Mouse (Mus musculus) lung, embryonic 14.5 days (tissue): ENCODE data around the gene Fmnl2. TPM values are rescaled to one million over a fixed set of nuclear protein-coding genes. Genes with fewer than 3 reads are reported as not detected.

Source experiments
- ATAC-seq: fragments of 200-750 bp; cut with Nextera tagmentation; 2 replicates; pipeline ENCODE4 v1.8.0; 2017; ENCODE audit warnings: mild to moderate bottlenecking, moderate TSS enrichment, moderate library complexity; ENCODE audit not compliant: insufficient read depth
- DNase-seq: peaks from one replicate; pipeline ENCODE4 v3.0.0-alpha.2; 2015
- H3K27ac ChIP-seq: fragments of 300-500 bp; sonication (generic); 2 replicates; pipeline ENCODE4 v1.5.1; 2014; ENCODE audit warnings: low read depth, mild to moderate bottlenecking, moderate library complexity
- H3K27me3 ChIP-seq: fragments of 300-500 bp; sonication (generic); 2 replicates; pipeline ENCODE4 v1.6.1; 2014; ENCODE audit warnings: low read length, control low read depth; ENCODE audit not compliant: insufficient read depth
- H3K36me3 ChIP-seq: fragments of 300-500 bp; sonication (generic); 2 replicates; pipeline ENCODE4 v1.6.1; 2014; ENCODE audit warnings: control low read depth; ENCODE audit not compliant: insufficient read depth
- H3K4me1 ChIP-seq: fragments of 300-500 bp; sonication (generic); 2 replicates; pipeline ENCODE4 v1.6.1; 2014; ENCODE audit warnings: antibody characterized with exemption, control low read depth; ENCODE audit not compliant: insufficient read depth
- H3K4me2 ChIP-seq: fragments of 300-500 bp; sonication (generic); 2 replicates; pipeline ENCODE4 v1.6.1; 2014; ENCODE audit warnings: mild to moderate bottlenecking
- H3K4me3 ChIP-seq: fragments of 300-500 bp; sonication (generic); 2 replicates; pipeline ENCODE4 v1.5.1; 2014; ENCODE audit warnings: low read depth, low read length
- H3K9ac ChIP-seq: fragments of 300-500 bp; sonication (generic); 2 replicates; pipeline ENCODE4 v1.6.1; 2014
- H3K9me3 ChIP-seq: fragments of 300-500 bp; sonication (generic); 2 replicates; pipeline ENCODE4 v1.6.1; 2016; ENCODE audit warnings: low read depth, low read length, control low read depth
- CTCF ChIP-seq: IDR thresholded peaks from 2 replicates; pipeline ENCODE4 v1.5.1; 2016; ENCODE audit warnings: antibody characterized with exemption, low read depth
- WGBS: fragments of 180-500 bp; shearing (Covaris S2); extraction: QIAGEN DNeasy Blood & Tissue Kit; methylation state at CpG from one replicate; pipeline ENCODE4 v1.1.7; 2014; 5-methylcytosine and 5-hydroxymethylcytosine counted together
- polyA plus RNA-seq: library from polyadenylated mRNA; unstranded; fragments of >200 nt; fragmentation: Nextera tagmentation; extraction: Ambion mirVana; gene quantifications from 2 replicates; pipeline ENCODE4 v1.2.1, GENCODE M21; 2014

The Fmnl2 gene
- polyA plus RNA-seq, 1 experiment from 2014 or later, result 5.0 TPM

- no peaks in the 10 kb centered on the region for H3K27me3 ChIP-seq
- H3K4me3 ChIP-seq, result no peak overlapping the region
- WGBS, result 80% methylated on average over 1 of the region's 1 CpGs
- H3K4me2 ChIP-seq, result no peak overlapping the region
- ATAC-seq, result peak; percentile 30; the same call in 1 of the 2 replicates
- TF ChIP-seq CTCF, result no peak
- H3K36me3 ChIP-seq, result no peaks in the 10 kb centered on the region
- H3K27ac ChIP-seq, result no peak overlapping the region
- H3K9me3 ChIP-seq, result no peaks in the 10 kb centered on the region
- DNase-seq, result no peak
- H3K4me1 ChIP-seq, result peaks cover 12% of the 10 kb centered on the region
- H3K9ac ChIP-seq, result no peak overlapping the region
These were observed 171.2 kb downstream of the Fmnl2 start for GRCm38 (mm10) chr2:53028868-53029267.

DNA sequence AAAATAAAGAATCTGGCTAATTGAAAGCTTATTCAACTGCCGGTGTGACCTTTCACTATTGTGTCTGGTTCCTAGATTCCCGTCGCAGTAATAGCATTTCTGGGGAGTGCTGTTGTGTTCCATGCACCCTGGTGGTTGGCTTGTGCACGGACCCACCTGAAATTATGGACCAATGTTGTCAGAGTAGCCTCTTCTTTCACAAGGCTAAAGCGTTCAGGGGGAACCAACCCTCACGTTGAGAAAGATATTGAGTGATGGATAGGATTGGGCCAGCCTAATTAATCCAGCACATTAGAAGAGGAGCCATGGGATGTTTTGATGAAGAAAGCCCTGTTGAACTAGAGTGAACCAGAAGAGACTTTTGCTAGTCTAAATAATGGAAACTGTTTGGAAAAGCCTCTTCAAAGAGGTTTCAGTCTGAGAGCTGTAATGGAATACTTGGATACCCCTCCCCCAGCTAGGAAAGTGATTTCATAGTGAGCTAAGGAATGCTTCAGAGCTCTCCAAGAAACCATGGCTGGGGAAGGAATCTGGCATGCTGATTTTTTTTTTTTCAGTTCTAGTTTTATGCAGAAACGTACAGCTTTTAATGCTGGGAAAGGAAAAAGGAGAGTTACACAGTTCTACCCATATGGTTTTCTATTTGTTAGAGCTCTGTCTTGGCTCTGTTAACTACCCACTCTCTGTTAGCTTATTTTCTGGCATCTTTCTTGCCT, 172.2 kb downstream of the Fmnl2 start:
- no peak overlapping the region for H3K9ac ChIP-seq
- H3K27me3 ChIP-seq, result no peaks in the 10 kb centered on the region
- H3K4me1 ChIP-seq, result peaks cover 12% of the 10 kb centered on the region
- 38% methylated on average over 7 of the region's 7 CpGs for WGBS
- peak; percentile 93 for DNase-seq
- H3K27ac ChIP-seq, result peak overlapping the region; percentile 95
- H3K9me3 ChIP-seq, result no peaks in the 10 kb centered on the region
- no peak overlapping the region for H3K4me3 ChIP-seq
- H3K36me3 ChIP-seq, result no peaks in the 10 kb centered on the region
- ATAC-seq, result peak; percentile 87
- H3K4me2 ChIP-seq, result peak overlapping the region; percentile 31; the same call in 1 of the 2 replicates
- TF ChIP-seq CTCF, result peak; percentile 36; the same call in 1 of the 2 replicates

GRCm38 (mm10) chr2:53030432-53030826, 172.8 kb downstream of the Fmnl2 start:
- H3K9me3 ChIP-seq, result no peaks in the 10 kb centered on the region
- H3K9ac ChIP-seq, result peak overlapping the region; percentile 16; the same call in 1 of the 2 replicates
- no peak for DNase-seq
- no peaks in the 10 kb centered on the region for H3K36me3 ChIP-seq
- H3K27me3 ChIP-seq, result no peaks in the 10 kb centered on the region
- WGBS, result 42% methylated on average over 5 of the region's 5 CpGs
- peak overlapping the region; percentile 31; the same call in 1 of the 2 replicates for H3K4me2 ChIP-seq
- H3K4me3 ChIP-seq, result no peak overlapping the region
- peaks cover 12% of the 10 kb centered on the region for H3K4me1 ChIP-seq
- no peak for ATAC-seq
- no peak for TF ChIP-seq CTCF
- peak overlapping the region; percentile 95 for H3K27ac ChIP-seq

GRCm38 (mm10) chr2:53038253-53038652, 180.6 kb downstream of the Fmnl2 start:
- no peaks in the 10 kb centered on the region for H3K36me3 ChIP-seq
- no peaks in the 10 kb centered on the region for H3K4me1 ChIP-seq
- ATAC-seq (no peak), DNase-seq (no peak)
- H3K27ac ChIP-seq, result no peak overlapping the region
- WGBS, result 51% methylated on average over 2 of the region's 2 CpGs
- no peak for TF ChIP-seq CTCF
- no peak overlapping the region for H3K4me3 ChIP-seq
- no peaks in the 10 kb centered on the region for H3K27me3 ChIP-seq
- no peak overlapping the region for H3K9ac ChIP-seq
- H3K9me3 ChIP-seq, result no peaks in the 10 kb centered on the region
- H3K4me2 ChIP-seq, result no peak overlapping the region

GRCm38 (mm10) chr2:53038737-53039136, 181.1 kb downstream of the Fmnl2 start:
- H3K9me3 ChIP-seq, result no peaks in the 10 kb centered on the region
- 44% methylated on average over 9 of the region's 9 CpGs for WGBS
- no peaks in the 10 kb centered on the region for H3K27me3 ChIP-seq
- H3K27ac ChIP-seq, result no peak overlapping the region; the same call in 1 of the 2 replicates
- H3K9ac ChIP-seq, result no peak overlapping the region
- H3K4me2 ChIP-seq, result no peak overlapping the region
- H3K4me1 ChIP-seq, result no peaks in the 10 kb centered on the region
- no peaks in the 10 kb centered on the region for H3K36me3 ChIP-seq
- DNase-seq (no peak), ATAC-seq (no peak)
- TF ChIP-seq CTCF, result no peak
- no peak overlapping the region for H3K4me3 ChIP-seq

GRCm38 (mm10) chr2:53047031-53047430, 189.4 kb downstream of the Fmnl2 start:
- Histone ChIP-seq H3K27me3 (no peaks in the 10 kb centered on the region), H3K9me3 (no peaks in the 10 kb centered on the region), H3K4me2 (no peak overlapping the region), H3K9ac (no peak overlapping the region), H3K27ac (no peak overlapping the region), H3K4me1 (no peaks in the 10 kb centered on the region), H3K36me3 (no peaks in the 10 kb centered on the region), H3K4me3 (no peak overlapping the region)
- TF ChIP-seq CTCF, result no peak
- ATAC-seq, result peak; percentile 75
- WGBS, result 44% methylated on average over 6 of the region's 6 CpGs
- peak; percentile 41 for DNase-seq

DNA sequence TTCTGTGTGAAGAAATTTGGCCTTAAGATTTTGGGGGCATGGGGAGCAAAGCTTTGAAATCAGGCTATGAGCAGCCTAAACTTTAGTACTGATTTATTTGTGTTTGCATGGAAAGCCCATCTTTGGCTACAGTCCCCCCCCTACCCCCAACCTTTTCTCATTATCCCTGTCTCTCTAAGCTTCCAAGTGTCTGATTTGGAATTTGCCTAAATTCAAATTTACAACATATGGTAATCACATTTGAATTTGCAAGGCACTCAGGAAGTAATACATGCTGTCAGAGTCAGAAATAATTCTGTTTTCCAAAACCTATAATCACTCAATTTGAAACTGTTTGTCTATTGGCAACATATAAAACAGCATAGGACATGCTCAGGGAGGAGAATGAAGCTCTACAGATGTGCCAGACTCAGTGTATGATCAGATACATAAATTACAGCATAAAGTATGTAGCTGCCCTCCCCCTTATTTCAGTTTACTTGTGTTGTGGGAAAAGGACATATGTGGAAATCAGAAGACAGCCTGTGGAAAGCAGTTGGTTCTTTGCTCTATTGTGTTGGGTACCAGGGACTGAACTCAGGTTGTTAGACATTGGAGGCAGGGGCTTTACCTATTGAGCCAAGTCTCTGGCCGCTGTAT, 190.2 kb downstream of the Fmnl2 start:
- Histone ChIP-seq H3K36me3 (no peaks in the 10 kb centered on the region), H3K4me2 (no peak overlapping the region), H3K9ac (no peak overlapping the region), H3K27ac (no peak overlapping the region), H3K4me1 (no peaks in the 10 kb centered on the region), H3K27me3 (no peaks in the 10 kb centered on the region), H3K9me3 (no peaks in the 10 kb centered on the region), H3K4me3 (no peak overlapping the region)
- WGBS, result 96% methylated on average over 1 of the region's 1 CpGs
- DNase-seq (no peak), ATAC-seq (no peak)
- no peak for TF ChIP-seq CTCF
